Mouse (Mus musculus) neural tube, embryonic 13.5 days (tissue): ENCODE measurements around the gene Celf5. TPM values are rescaled to one million over a fixed set of nuclear protein-coding genes. Genes with fewer than 3 reads are reported as not detected.
"Not testable (repeated sequence)": the region's sequence is repeated elsewhere in the genome, so short reads cannot be mapped to it uniquely, and the experiment has no call there.

Experiments used
- ATAC-seq: fragments of 200-750 bp; cut with Nextera tagmentation; 2 replicates; pipeline ENCODE4 v1.8.0; 2017; ENCODE audit warnings: low read depth, mild to moderate bottlenecking, moderate TSS enrichment, moderate library complexity
- H3K27ac ChIP-seq: fragments of 300-500 bp; sonication (generic); replicated peaks from 2 replicates; pipeline ENCODE4 v1.5.1; 2015; ENCODE audit warnings: moderate library complexity, mild to moderate bottlenecking, inconsistent platforms
- H3K27me3 ChIP-seq: fragments of 300-500 bp; sonication (generic); 2 replicates; pipeline ENCODE4 v1.6.1; 2015; ENCODE audit warnings: mild to moderate bottlenecking, inconsistent platforms
- H3K36me3 ChIP-seq: fragments of 300-500 bp; sonication (generic); 2 replicates; pipeline ENCODE4 v1.6.1; 2015; ENCODE audit warnings: mild to moderate bottlenecking, inconsistent platforms
- H3K4me1 ChIP-seq: fragments of 300-500 bp; sonication (generic); replicated peaks from 2 replicates; pipeline ENCODE4 v1.6.1; 2015; ENCODE audit warnings: inconsistent platforms
- H3K4me2 ChIP-seq: fragments of 300-500 bp; sonication (generic); 2 replicates; pipeline ENCODE4 v1.6.1; 2015; ENCODE audit warnings: inconsistent platforms, mild to moderate bottlenecking, moderate library complexity
- H3K4me3 ChIP-seq: fragments of 300-500 bp; sonication (generic); 2 replicates; pipeline ENCODE4 v1.5.1; 2015; ENCODE audit warnings: mild to moderate bottlenecking, inconsistent platforms
- H3K9ac ChIP-seq: fragments of 300-500 bp; sonication (generic); 2 replicates; pipeline ENCODE4 v1.6.1; 2015; ENCODE audit warnings: moderate library complexity, mild to moderate bottlenecking, inconsistent platforms
- H3K9me3 ChIP-seq: fragments of 300-500 bp; sonication (generic); 2 replicates; pipeline ENCODE4 v1.6.1; 2016; ENCODE audit warnings: inconsistent platforms
- WGBS: fragments of 180-500 bp; shearing (Covaris S2); methylation state at CpG from one replicate; pipeline ENCODE4 v1.1.7; 2015; 5-methylcytosine and 5-hydroxymethylcytosine counted together
- polyA plus RNA-seq: library from polyadenylated mRNA; unstranded; fragments of >200 nt; fragmentation: Nextera tagmentation; extraction: Ambion mirVana; gene quantifications from 2 replicates; pipeline ENCODE4 v1.2.1, GENCODE M21; 2015

The Celf5 gene
- polyA plus RNA-seq, 1 experiment from 2014 or later = 52.7 TPM

DNA sequence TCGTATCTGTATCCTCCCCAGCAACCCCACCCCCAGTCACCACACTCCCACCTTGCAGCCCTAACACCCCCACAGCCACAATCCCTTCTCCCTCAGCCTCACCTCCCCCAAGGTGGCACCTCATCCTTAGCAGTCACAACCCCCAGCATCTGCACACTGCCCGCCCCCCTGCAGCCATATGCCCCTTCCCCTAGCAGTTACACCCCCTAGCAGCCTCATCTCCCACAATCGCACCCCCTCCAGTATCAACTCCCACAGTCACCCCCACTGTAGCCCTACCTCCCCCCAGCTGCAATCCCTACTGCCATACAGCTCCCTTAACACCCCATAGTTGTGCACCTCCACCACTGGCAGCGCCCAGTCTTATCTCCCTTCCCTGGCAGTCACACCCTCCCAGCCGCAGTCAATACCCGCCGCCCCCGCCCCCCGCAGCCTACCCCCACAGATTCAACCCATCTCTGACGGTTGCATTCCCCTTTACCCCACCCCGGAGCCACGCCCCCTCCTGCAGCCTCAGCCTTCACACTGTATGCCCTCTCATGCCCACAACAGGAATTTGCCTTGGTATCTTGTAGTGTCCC lies 25.4 kb downstream of the Celf5 start:
- H3K36me3 ChIP-seq = peaks cover 7% of the 10 kb centered on the region
- no peaks in the 10 kb centered on the region for H3K9me3 ChIP-seq
- ATAC-seq = no peak
- no peak overlapping the region for H3K9ac ChIP-seq
- peaks cover 99% of the 10 kb centered on the region for H3K27me3 ChIP-seq
- H3K27ac ChIP-seq = no peak overlapping the region
- H3K4me3 ChIP-seq = no peak overlapping the region
- 0 out of 2 replicates have a peak, but pooled peaks cover 5% of the 10 kb centered on the region for H3K4me1 ChIP-seq
- no peak overlapping the region for H3K4me2 ChIP-seq
- WGBS = 52% methylated on average over 11 of the region's 12 CpGs

DNA sequence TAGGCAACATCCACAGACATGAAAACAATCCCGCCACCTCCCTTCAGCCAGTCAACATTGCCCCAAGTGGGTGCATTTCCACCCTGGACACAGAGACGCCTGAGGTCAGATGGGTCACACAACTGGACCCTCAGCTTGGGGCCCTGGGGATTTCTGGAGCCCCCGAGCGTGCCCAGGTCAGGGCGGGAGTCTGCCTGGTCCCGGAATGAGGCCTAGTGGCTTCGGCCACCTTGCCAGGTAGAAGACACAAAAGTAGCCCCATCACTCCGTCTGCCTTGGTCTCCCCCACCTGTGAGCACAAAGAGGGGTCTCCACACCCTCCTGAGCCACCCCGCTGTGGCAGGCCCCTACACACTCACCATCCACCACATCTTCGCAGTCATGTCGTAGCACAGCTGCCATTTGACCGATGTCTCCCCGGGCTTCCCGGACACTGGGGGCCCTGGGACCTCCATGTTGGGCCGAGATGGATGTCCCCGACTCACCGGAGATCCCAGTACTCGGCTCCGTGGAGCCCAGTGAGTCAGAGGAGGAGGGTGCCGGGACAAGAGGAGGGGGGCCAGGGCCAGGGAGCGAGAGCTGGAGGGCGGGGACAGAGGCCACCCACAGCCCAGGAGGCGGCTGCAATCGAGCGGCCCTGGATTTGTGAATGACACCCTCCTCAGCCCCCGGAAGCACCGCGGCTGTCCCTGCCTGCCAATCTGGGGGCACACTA lies 27.2 kb downstream of the Celf5 start, which contains the start of gene Nfic:
Nfic (minus strand) TSS at position 455 of the 715 bp plus-strand sequence.
- Histone ChIP-seq H3K4me2 (no peak within 1 kb of the TSS), H3K9me3 (no peaks in the 10 kb centered on the region), H3K4me3 (no peak within 1 kb of the TSS), H3K4me1 (0 out of 2 replicates have a peak, but pooled peaks cover 5% of the 10 kb centered on the region), H3K9ac (no peak within 1 kb of the TSS), H3K27ac (no peak within 1 kb of the TSS), H3K36me3 (no peaks in the 10 kb centered on the region), H3K27me3 (peaks cover 99% of the 10 kb centered on the region)
- 65% methylated on average over 28 of the region's 28 CpGs for WGBS
- no peak for ATAC-seq

DNA sequence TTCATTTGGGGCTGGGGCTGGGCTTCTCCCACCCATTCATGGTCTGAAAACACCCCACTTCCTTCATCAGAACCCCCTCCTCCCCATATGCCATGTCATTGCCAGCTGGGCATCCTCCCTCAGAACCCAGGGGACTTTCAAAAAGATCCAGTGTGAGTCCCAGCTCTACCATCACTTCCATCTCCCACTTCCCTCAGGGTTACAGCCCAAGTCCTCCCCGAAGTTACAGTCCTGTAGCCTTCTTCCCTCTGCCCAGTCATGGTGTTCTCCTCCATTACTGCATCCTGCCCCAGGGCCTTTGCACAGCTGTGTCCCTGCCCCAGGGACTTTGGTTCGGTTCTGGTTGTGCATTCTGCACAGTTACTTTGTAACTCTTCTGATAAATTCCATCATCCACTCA lies 28.4 kb downstream of the Celf5 start:
- ATAC-seq = no peak
- no peak overlapping the region for H3K27ac ChIP-seq
- no peak overlapping the region for H3K9ac ChIP-seq
- H3K36me3 ChIP-seq = no peaks in the 10 kb centered on the region
- H3K9me3 ChIP-seq = no peaks in the 10 kb centered on the region
- WGBS = 86% methylated on average over 2 of the region's 2 CpGs
- no peak overlapping the region for H3K4me2 ChIP-seq
- no peak overlapping the region for H3K4me3 ChIP-seq
- peaks cover 93% of the 10 kb centered on the region for H3K27me3 ChIP-seq
- H3K4me1 ChIP-seq = 0 out of 2 replicates have a peak, but pooled peaks cover 5% of the 10 kb centered on the region

DNA sequence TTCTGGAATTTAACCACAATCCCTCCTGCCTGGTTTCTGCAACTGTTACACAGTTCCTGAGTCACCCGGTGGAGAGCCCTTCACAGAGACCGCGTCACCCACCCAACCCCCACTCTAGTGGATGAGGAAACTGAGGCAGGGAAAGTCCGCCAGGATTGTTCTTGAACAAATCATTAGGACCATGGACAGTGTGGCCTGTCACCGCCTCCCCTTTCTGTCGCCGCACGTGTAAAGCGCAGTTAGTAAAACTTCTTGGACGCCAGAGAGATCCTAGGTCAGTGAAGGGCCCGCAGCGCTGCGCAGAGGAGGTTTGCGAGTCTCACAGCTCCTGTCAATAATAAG lies 29.6 kb downstream of the Celf5 start:
- H3K27ac ChIP-seq = no peak overlapping the region
- 2% methylated on average over 14 of the region's 14 CpGs for WGBS

DNA sequence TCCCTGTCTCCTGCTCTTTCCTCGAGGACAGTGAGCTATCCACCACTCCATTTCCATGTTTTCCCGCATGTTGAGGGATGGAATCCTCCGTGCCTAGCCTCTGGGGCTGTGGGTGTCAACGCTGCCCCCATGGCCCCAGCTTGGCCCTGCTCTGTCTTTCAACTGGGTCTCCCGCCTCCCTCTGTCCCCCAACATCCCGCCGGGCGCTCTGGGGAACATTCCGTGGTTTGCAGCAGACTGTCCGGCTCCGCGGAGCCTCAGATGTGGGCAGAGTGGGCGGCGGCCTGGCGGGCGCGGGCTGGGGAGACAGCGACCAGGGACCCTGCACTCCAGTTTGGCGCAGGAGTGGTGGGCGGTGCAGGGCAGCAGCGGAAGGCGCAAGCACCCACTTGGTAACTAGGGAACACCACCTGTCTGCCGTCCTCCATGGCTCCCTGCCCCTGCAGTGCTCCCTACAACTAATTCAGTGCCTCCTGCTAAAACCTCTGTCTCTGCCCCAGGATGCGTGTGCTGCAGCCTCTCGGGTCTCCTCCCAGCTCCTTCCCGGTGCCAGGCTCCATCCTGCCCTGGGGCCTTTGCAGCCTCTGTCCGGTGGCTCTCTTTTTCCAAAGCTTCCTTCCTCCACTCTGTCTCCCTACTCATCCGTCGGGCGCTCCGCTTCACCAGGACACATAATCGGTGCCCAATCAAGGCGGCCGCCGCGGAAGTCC lies 30.1 kb downstream of the Celf5 start:
- Histone ChIP-seq H3K9me3 (no peaks in the 10 kb centered on the region), H3K27ac (no peak overlapping the region), H3K9ac (no peak overlapping the region; the same call in 1 of the 2 replicates), H3K4me2 (no peak overlapping the region), H3K4me3 (no peak overlapping the region), H3K36me3 (no peaks in the 10 kb centered on the region), H3K4me1 (0 out of 2 replicates have a peak, but pooled peaks cover 5% of the 10 kb centered on the region), H3K27me3 (peaks cover 93% of the 10 kb centered on the region)
- WGBS = 8% methylated on average over 36 of the region's 36 CpGs
- no peak for ATAC-seq

More for the DNA sequence above, 29.6 kb downstream of the Celf5 start:
- H3K4me3 ChIP-seq = no peak overlapping the region
- 0 out of 2 replicates have a peak, but pooled peaks cover 5% of the 10 kb centered on the region for H3K4me1 ChIP-seq
- H3K9me3 ChIP-seq = no peaks in the 10 kb centered on the region
- H3K36me3 ChIP-seq = no peaks in the 10 kb centered on the region
- H3K9ac ChIP-seq = no peak overlapping the region
- H3K4me2 ChIP-seq = no peak overlapping the region
- H3K27me3 ChIP-seq = peaks cover 93% of the 10 kb centered on the region
- no peak for ATAC-seq

DNA sequence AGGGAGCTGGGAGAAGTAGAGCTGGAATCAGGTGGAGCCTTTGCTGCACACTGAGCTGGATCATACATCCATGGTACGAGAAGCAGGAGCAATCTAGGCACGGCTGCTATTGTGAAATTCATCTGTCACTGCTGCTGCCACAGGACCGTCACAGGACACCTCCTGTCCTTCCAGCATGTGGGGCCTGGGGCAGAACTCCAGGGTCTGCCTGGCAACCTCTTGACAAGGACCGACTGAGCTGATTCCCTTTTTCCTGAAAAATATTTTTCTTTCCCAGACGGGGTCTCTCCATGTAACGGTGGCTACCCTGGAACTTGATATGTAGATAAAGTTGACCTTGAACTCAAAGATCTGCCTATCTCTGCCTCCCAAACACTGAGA lies 31.2 kb downstream of the Celf5 start:
- WGBS = 75% methylated on average over 6 of the region's 6 CpGs
- no peaks in the 10 kb centered on the region for H3K9me3 ChIP-seq
- no peak overlapping the region for H3K4me3 ChIP-seq
- peak overlapping the region; percentile 48; the same call in 1 of the 2 replicates for H3K9ac ChIP-seq
- no peak for ATAC-seq
- H3K27me3 ChIP-seq = peaks cover 88% of the 10 kb centered on the region
- no peak overlapping the region for H3K4me2 ChIP-seq
- no peaks in the 10 kb centered on the region for H3K36me3 ChIP-seq
- H3K27ac ChIP-seq = no peak overlapping the region
- H3K4me1 ChIP-seq = 0 out of 2 replicates have a peak, but pooled peaks cover 5% of the 10 kb centered on the region

DNA sequence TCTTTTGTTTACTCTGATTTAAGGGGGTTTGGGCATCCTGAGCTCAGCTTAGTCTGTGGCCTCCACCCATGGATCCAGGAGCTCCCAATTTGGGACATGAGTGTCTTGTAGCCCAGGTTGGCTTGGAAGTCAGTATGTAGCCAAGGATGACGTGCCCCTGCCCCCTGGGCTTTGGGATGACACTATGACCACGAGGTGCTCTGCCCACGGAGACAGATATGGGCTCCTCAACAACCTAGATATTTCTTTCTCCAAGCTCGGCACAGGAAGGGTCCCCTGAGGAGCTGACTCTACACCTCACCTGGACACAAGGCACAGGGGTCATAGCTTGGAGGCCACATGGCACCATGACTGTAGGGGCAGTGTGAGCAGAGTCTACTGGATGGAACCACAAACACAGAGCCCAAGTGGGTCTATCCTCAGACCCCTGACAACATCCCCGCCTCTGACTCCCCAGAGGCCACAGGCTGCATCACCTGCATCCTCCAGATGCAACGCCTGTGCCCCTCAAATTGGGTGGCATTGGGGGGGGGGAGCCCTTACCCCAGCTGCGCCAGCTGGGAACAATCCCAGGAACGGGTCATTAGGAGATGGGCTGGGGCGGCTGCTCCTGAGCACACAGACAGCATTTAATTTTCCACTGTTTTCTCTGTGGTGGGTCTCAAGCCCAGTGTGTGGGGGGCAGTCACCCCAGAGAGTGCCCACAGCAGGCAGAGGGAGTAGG lies 31.7 kb downstream of the Celf5 start:
- peaks cover 82% of the 10 kb centered on the region for H3K27me3 ChIP-seq

DNA sequence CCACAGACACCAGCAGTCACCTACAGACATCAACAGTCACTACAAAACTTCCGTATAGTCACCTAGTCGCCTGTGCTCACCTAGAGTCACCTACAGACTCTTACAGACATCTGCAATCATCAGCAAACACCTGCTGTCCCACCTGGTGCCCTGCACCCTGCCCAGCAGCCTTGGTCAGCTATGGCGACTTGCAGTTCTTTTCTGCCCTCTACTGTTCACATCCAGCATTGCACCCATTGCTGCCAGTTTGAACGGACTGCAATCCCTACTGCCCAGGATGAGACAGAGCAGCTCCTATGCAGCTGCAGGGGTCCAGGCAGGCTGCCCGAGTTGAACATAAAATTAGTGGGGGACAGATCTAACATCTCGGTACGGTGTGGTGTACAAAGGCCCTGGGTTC lies 32.4 kb downstream of the Celf5 start:
- H3K9me3 ChIP-seq = no peaks in the 10 kb centered on the region
- peaks cover 76% of the 10 kb centered on the region for H3K27me3 ChIP-seq
- H3K4me1 ChIP-seq = 0 out of 2 replicates have a peak, but pooled peaks cover 5% of the 10 kb centered on the region
- H3K36me3 ChIP-seq = no peaks in the 10 kb centered on the region
- no peak overlapping the region for H3K4me3 ChIP-seq
- peak; percentile 79; the same call in 1 of the 2 replicates for ATAC-seq
- H3K9ac ChIP-seq = no peak overlapping the region
- no peak overlapping the region for H3K4me2 ChIP-seq
- H3K27ac ChIP-seq = no peak overlapping the region
- 2% methylated on average over 7 of the region's 7 CpGs for WGBS

More for the DNA sequence above, 31.7 kb downstream of the Celf5 start:
- Histone ChIP-seq H3K4me1 (0 out of 2 replicates have a peak, but pooled peaks cover 5% of the 10 kb centered on the region), H3K4me3 (no peak overlapping the region), H3K36me3 (no peaks in the 10 kb centered on the region), H3K4me2 (no peak overlapping the region), H3K9me3 (no peaks in the 10 kb centered on the region), H3K27ac (no peak overlapping the region), H3K9ac (peak overlapping the region; percentile 48; the same call in 1 of the 2 replicates)
- no peak for ATAC-seq
- WGBS = 58% methylated on average over 9 of the region's 9 CpGs

DNA sequence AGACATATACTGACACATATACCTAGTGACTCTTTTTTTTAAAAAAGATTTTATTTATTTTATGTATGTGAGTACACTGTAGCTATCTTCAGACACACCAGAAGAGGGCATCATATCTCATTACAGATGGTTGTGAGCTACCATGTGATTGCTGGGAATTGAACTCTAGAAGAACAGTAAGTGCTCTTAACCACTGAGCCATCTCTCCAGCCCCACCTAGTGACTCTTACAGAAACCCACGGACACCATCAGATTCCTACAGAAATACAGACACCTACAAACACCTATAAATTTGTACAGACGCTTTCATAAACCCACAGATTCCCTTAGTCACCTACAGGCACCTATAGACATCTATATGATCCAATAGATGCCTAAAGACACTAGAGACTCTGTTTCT lies 37.0 kb downstream of the Celf5 start:
- WGBS = 43% methylated on average over 2 of the region's 2 CpGs
- H3K27me3 ChIP-seq = peaks cover 35% of the 10 kb centered on the region
- H3K9ac ChIP-seq, H3K9me3 ChIP-seq, H3K36me3 ChIP-seq, H3K27ac ChIP-seq, ATAC-seq, H3K4me2 ChIP-seq, H3K4me3 ChIP-seq, H3K4me1 ChIP-seq: not testable (repeated sequence)

DNA sequence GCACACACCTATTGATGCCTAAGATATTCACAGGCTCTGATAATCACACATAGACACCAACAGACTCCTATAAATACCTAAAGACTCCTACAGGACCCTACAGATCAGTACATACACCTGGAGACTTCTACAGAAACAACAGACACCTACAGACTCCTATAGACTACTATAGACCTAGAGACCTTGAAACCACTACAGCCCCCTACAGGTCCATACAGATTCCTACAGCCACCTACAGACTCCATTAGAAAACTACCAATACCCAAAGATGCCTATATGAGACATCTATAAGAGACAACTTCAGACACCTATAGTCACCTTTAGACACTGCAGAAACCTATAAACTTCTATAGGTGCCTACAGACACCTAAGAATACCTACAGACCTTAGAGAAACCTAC lies 41.5 kb downstream of the Celf5 start:
- ATAC-seq = no peak
- Histone ChIP-seq H3K9ac (no peak overlapping the region), H3K4me2 (no peak overlapping the region), H3K27me3 (peaks cover 11% of the 10 kb centered on the region; the same call in 1 of the 2 replicates), H3K27ac (no peak overlapping the region), H3K4me1 (no peaks in the 10 kb centered on the region), H3K4me3 (no peak overlapping the region), H3K9me3 (no peaks in the 10 kb centered on the region), H3K36me3 (no peaks in the 10 kb centered on the region)

DNA sequence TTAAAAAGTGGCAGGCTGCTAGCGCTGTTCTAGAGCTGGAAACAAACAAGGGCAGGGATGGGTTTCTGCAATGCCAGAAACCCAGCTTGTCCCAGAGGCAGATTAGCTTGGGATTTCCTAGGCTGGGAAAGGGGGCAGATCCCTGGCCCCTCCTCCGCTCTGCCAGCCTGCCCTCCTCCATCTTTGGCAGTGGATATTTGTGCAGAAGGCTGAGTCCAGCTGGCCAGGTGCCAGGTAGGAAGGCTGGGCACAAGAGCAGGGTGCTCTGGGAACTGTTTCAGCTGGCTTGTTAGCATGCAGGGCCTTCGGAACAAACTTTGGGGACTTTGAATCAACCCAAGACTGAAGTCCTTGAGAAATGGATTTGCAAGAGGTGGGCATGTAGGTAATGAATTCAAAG lies 47.1 kb downstream of the Celf5 start:
- H3K36me3 ChIP-seq = no peaks in the 10 kb centered on the region
- H3K4me3 ChIP-seq = no peak overlapping the region
- 73% methylated on average over 3 of the region's 3 CpGs for WGBS
- H3K27me3 ChIP-seq = peaks cover 5% of the 10 kb centered on the region
- no peak overlapping the region for H3K4me2 ChIP-seq
- peak overlapping the region; percentile 42; the same call in 1 of the 2 replicates for H3K27ac ChIP-seq
- 0 out of 2 replicates have a peak overlapping the region, but pooled peaks have one; percentile 31 for H3K9ac ChIP-seq
- no peaks in the 10 kb centered on the region for H3K9me3 ChIP-seq
- peaks cover 37% of the 10 kb centered on the region for H3K4me1 ChIP-seq
- no peak for ATAC-seq
